Mouse (Mus musculus) cortical plate, adult 2 months (tissue): ENCODE results near the gene Dynlt1c. TPM values are rescaled to one million over a fixed set of nuclear protein-coding genes. Genes with fewer than 3 reads are reported as not detected.
A peak's percentile ranks its signal among the peaks of the same experiment; 100 is the strongest.
"Not testable (repeated sequence)": the region's sequence is repeated elsewhere in the genome, so short reads cannot be mapped to it uniquely, and the experiment has no call there.

ENCODE experiments used
- H3K27ac ChIP-seq: fragments of 200-500 bp; 2 replicates; pipeline ENCODE4 v1.5.1; 2012; ENCODE audit warnings: low read length, control low read depth, inconsistent platforms; ENCODE audit not compliant: insufficient read depth
- H3K4me1 ChIP-seq: fragments of 200-500 bp; 2 replicates; pipeline ENCODE4 v1.6.1; 2011; ENCODE audit warnings: low read length; ENCODE audit not compliant: control insufficient read depth, insufficient read depth
- H3K4me3 ChIP-seq: fragments of 200-500 bp; 2 replicates; pipeline ENCODE4 v1.5.1; 2011; ENCODE audit warnings: mild to moderate bottlenecking, low read length, control low read depth; ENCODE audit not compliant: insufficient read depth
- CTCF ChIP-seq: fragments of 200-500 bp; IDR thresholded peaks from 2 replicates; pipeline ENCODE4 v1.5.1; 2011; ENCODE audit warnings: mild to moderate bottlenecking, control low read depth, low read length; ENCODE audit not compliant: insufficient read depth; ENCODE audit errors: extremely low read depth
- POLR2A ChIP-seq: fragments of 200-500 bp; IDR thresholded peaks from 2 replicates; pipeline ENCODE4 v1.6.1; 2011; ENCODE audit warnings: mild to moderate bottlenecking, low read length, control low read depth; ENCODE audit not compliant: insufficient read depth; ENCODE audit errors: extremely low read depth
- polyA plus RNA-seq: library from polyadenylated mRNA; depleted of rRNA; stranded (reverse); fragments of >200 nt; gene quantifications from 2 replicates; pipeline ENCODE4 v1.2.3, GENCODE M21; 2012

The Dynlt1c gene
- polyA plus RNA-seq, 1 experiment = 10.6 TPM

- no peak for TF ChIP-seq CTCF
- no peak for TF ChIP-seq POLR2A
- no peaks in the 10 kb centered on the region for H3K4me1 ChIP-seq
- H3K4me3 ChIP-seq = no peak overlapping the region
- no peak overlapping the region for H3K27ac ChIP-seq
These were observed 35.4 kb downstream of the Dynlt1c start for GRCm38 (mm10) chr17:6636861-6637260.

- not testable (repeated sequence) for H3K4me1 ChIP-seq, H3K4me3 ChIP-seq, H3K27ac ChIP-seq
These were observed 36.0 kb downstream of the Dynlt1c start for GRCm38 (mm10) chr17:6637434-6637833.

- not testable (repeated sequence) for H3K27ac ChIP-seq, H3K4me3 ChIP-seq, H3K4me1 ChIP-seq
These were observed 37.0 kb downstream of the Dynlt1c start for GRCm38 (mm10) chr17:6638444-6638843.

- H3K4me3 ChIP-seq, H3K27ac ChIP-seq, H3K4me1 ChIP-seq: not testable (repeated sequence)
These were observed 38.0 kb downstream of the Dynlt1c start for GRCm38 (mm10) chr17:6639486-6639885.

- H3K27ac ChIP-seq, H3K4me3 ChIP-seq, H3K4me1 ChIP-seq: not testable (repeated sequence)
These were observed 38.7 kb downstream of the Dynlt1c start for GRCm38 (mm10) chr17:6640044-6640637.

GRCm38 (mm10) chr17:6640771-6641429, 39.4 kb downstream of the Dynlt1c start:
- not testable (repeated sequence) for H3K4me3 ChIP-seq, H3K4me1 ChIP-seq, H3K27ac ChIP-seq

- not testable (repeated sequence) for H3K27ac ChIP-seq, H3K4me3 ChIP-seq, H3K4me1 ChIP-seq
These were observed 42.7 kb downstream of the Dynlt1c start for GRCm38 (mm10) chr17:6644210-6644609.

- H3K4me3 ChIP-seq, H3K27ac ChIP-seq, H3K4me1 ChIP-seq: not testable (repeated sequence)
These were observed 43.2 kb downstream of the Dynlt1c start for GRCm38 (mm10) chr17:6644673-6645072.

GRCm38 (mm10) chr17:6645668-6646067, 44.2 kb downstream of the Dynlt1c start:
- H3K27ac ChIP-seq, H3K4me1 ChIP-seq, H3K4me3 ChIP-seq: not testable (repeated sequence)

GRCm38 (mm10) chr17:6646841-6647240, 45.4 kb downstream of the Dynlt1c start:
- H3K27ac ChIP-seq, H3K4me1 ChIP-seq, H3K4me3 ChIP-seq: not testable (repeated sequence)

GRCm38 (mm10) chr17:6647452-6647851, 46.0 kb downstream of the Dynlt1c start:
- H3K4me3 ChIP-seq, H3K4me1 ChIP-seq, H3K27ac ChIP-seq: not testable (repeated sequence)

- H3K4me1 ChIP-seq, H3K27ac ChIP-seq, H3K4me3 ChIP-seq: not testable (repeated sequence)
These were observed 49.6 kb downstream of the Dynlt1c start for GRCm38 (mm10) chr17:6650904-6651565.

GRCm38 (mm10) chr17:6653341-6653946, 52.0 kb downstream of the Dynlt1c start:
- H3K4me1 ChIP-seq, H3K27ac ChIP-seq, H3K4me3 ChIP-seq: not testable (repeated sequence)

- not testable (repeated sequence) for H3K4me1 ChIP-seq
- Histone ChIP-seq H3K4me3 (peak overlapping the region; percentile 75), H3K27ac (0 out of 2 replicates have a peak overlapping the region, but pooled peaks have one; percentile 17)
These were observed 53.6 kb downstream of the Dynlt1c start for GRCm38 (mm10) chr17:6655087-6655511.

GRCm38 (mm10) chr17:6655567-6656281, 54.3 kb downstream of the Dynlt1c start, which contains the start of gene Dynlt1f:
Gene Dynlt1f (minus strand): TSS chr17:6655900.
- Histone ChIP-seq H3K4me3 (peak within 1 kb of the TSS; percentile 75), H3K27ac (0 out of 2 replicates have a peak within 1 kb of the TSS, but pooled peaks have one; percentile 17)
- not testable (repeated sequence) for H3K4me1 ChIP-seq
